Mouse (Mus musculus): ENCODE data around the gene Pex10.

Gene Pex10

DNA sequence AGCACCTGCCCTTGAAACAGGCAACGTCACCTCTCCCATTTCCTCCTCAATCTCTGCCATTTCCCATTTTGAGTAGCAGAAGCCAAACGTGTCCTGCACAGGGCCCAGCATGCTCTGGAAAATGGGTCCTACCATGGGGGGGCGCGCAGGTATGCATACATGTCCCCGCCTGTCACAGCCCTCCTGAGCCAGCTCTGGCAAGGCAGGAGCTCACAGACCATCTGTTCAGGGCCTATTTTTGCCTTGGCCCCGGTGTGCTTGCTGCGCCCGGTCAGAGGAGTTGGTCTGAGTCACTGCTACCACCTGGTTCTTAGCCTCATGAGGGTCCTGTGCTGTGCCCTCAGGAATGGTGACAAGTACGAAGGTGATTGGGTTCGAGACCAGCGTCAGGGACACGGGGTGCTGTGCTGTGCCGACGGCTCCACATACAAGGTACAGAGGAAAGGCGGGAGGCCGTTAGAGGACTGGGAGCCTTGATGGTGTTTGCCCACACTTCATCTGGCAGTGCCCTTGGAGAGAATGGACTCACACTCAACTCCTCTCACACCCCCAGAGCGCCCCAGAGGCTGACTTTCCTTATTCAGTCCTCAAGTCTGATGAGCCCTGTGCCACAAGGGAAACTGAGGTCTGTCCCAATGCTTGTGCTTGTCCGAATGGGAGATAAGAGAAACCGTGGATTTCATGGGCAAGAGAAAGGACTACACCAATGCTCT, 26.1 kb downstream of the Pex10 start:
- in situ Hi-C loops (cut with MboI), result loop anchor here (10.0 kb wide), 1 partner anchor 152 kb away; the partner anchor contains the start of gene Faap20

DNA sequence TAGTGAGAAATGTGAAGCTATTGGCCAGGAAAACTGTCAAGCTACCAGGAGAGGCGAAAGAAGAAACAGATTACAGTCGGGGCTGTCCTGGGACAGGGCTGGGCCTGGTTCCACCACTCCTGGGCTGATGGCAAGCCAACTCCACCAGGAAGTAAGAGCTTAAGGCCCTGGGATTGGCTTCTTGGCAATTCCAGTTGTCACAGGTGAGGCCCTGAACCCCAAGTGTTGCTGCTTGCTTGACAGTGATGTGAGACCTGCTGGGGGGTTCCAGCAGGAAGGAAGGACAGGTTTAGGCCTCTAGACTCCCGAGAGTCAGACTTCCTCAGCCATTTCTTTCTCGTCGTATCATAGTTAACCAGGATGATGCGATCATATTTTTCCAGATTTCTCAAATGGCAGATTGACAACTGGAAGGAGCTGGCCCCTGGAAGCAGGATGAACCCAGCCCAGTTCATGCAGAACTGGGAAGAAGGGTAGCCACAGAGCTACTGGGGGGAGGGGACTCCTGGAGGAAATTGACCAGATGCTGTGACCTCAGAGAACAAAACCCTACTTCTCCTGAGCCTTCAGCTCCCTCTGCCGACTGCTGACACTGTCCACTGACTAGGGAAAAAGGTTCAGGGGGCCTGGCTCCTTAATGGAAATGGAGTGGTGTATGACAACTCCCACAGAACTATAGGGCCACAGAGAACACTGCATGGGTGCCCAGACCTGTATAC, 26.8 kb downstream of the Pex10 start:
- in situ Hi-C loops (cut with MboI), result loop anchor here (10.0 kb wide), 1 partner anchor 151 kb away; the partner anchor contains the start of gene Faap20

DNA sequence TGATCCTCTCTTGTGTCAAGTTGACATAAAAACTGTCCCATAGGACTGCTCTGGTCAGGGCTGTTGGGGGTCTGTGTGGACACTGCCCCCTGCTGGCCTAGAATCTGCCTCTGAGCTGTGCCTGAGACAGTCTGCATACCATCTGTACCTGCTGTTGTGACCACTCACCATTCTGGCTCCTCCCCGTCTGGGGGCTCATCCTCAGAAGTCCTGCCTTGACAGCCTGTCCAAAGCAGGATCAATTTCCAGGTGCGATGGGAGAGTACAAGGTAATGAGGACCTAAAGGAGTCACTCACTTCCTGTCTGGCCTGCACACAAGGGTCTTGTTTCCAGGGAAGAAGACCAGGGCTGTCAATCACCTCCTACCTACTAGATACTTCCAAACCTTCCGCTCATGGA, 27.7 kb downstream of the Pex10 start:
- in situ Hi-C loops (cut with MboI), result loop anchor here (10.0 kb wide), 1 partner anchor 150 kb away; the partner anchor contains the start of gene Faap20

DNA sequence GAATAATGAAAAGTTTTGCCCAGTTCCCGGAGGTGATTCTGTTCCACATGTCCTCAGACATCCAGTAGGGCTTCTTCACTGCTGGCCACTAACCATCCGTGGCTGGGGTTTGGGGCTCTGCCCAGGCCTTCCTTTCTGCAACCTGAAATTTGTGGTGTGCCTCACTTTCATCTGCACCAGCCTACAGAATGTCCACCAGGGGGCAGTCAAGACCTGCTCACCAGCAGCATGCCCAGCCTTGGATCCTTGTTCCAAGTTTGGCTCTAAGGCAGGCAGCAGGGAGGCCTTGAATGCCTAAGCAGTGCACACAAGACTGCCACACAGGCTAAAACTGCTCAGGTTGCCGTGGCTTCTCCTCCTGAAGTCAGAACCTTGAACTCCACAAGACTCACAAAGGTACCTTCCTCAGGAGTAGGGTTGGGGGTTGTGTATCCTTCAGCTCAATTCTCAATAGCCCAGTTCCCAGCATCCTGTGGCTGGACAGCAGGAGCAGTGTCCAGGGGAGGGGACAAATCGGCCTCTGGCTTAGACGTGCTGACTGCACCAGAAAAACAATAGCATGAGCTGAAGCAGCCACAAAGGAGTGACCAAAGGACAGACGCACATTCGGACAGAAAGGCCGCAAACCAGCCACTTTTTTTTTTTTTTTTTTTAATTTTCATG, 28.6 kb downstream of the Pex10 start:
- in situ Hi-C loops (cut with MboI), result loop anchor here (10.0 kb wide), 1 partner anchor 149 kb away; the partner anchor contains the start of gene Faap20

DNA sequence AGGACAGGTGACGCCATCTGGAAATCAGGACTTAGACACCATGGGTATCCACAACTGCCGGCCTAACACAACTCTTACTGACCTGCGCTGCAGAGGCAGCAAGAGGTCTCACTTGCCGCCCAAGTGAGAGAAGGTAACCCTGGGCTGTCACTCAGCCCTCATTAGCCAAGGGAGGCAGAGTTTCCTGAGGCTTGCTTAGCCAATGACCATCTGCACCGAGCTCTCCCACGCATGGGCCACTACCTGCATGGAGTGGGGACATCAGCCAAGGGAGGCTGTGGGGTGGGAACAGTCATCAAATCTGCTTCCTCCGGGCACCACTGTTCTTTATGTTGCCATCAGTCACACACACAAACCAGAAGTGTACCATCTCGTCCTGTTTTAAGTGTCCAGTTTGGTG, 29.2 kb downstream of the Pex10 start:
- in situ Hi-C loops (cut with MboI), result loop anchor here (10.0 kb wide), 1 partner anchor 149 kb away; the partner anchor contains the start of gene Faap20

DNA sequence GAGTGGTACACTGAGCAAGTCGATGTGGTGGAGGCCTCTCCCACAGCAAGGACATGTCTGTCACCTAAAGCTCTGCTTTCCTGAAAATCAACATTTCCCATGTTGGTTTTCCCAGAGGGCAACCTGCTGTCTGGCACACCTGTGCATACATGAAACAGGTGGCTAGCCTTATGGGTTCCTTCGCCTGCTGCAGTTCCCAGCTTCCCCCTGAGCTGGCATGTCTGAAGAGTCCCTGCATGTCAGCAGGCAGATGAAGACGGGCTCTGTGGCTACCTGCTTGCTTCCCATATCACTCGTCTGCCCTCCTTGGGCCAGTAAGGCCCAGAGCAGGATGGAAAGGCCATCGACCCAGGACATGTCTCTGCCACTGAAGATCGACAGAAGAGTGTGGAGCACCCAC, 30.6 kb downstream of the Pex10 start:
- in situ Hi-C loops (cut with MboI), result loop anchor here (10.0 kb wide), 1 partner anchor 147 kb away; the partner anchor contains the start of gene Faap20

DNA sequence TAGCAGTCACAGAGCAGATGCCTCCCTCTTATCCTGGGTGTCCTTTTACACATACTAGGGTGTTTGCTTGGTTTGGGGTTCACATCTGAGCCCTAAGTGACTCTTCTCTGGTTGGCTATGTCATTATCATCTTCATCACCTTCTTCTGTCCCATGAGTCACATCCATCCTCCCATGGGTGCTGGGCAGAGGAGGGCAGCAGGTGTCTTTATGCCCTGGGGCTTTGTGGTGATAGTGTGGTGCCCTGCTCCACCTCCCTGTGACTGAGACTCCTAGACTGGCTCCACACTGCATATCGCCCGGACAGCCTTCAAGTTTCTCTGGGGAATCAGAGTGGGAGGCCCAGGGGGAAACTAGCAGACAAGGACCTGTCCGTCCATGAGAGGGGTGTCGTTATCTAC, 31.8 kb downstream of the Pex10 start:
- in situ Hi-C loops (cut with MboI), result loop anchor here (10.0 kb wide), 1 partner anchor 146 kb away; the partner anchor contains the start of gene Faap20

DNA sequence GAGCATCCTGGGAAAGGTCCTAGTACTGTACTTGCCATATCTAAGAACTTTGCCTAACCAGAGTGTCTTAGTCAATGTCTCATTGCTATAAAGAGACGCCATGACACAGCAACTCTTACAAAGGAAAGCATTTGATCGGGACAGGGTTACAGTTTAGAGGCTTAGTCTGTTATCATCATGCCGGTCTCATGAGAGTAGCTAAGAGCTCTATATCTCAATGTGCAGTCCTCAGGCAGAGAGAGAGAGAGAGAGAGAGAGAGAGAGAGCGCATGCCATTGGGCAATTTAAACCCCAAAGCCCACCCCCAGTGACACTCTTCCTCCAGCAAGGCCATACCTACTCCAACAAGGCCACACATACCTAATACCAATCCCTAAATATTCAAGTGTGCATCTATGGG, 41.1 kb downstream of the Pex10 start:
- in situ Hi-C loops (cut with MboI), result no loop called here

DNA sequence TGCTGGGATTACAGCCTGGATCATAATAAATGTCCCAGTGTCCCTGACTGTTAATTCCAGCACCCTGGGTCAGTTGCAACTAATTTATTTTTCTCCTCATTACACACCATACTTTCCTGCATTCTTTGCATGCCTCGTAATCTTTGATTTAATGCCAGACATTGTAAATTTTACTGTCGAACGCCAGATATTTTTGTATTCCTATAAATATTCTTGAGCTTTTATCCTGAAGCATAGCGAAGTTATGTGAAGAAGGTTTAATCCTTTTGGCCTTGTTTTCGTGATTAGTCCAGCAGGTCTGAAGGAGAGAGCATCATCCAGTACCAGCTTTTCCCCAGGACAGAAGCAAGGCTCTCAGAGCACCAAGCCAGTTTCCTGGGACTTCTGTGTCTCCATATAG, 42.7 kb downstream of the Pex10 start:
- in situ Hi-C loops (cut with MboI), result no loop called here

DNA sequence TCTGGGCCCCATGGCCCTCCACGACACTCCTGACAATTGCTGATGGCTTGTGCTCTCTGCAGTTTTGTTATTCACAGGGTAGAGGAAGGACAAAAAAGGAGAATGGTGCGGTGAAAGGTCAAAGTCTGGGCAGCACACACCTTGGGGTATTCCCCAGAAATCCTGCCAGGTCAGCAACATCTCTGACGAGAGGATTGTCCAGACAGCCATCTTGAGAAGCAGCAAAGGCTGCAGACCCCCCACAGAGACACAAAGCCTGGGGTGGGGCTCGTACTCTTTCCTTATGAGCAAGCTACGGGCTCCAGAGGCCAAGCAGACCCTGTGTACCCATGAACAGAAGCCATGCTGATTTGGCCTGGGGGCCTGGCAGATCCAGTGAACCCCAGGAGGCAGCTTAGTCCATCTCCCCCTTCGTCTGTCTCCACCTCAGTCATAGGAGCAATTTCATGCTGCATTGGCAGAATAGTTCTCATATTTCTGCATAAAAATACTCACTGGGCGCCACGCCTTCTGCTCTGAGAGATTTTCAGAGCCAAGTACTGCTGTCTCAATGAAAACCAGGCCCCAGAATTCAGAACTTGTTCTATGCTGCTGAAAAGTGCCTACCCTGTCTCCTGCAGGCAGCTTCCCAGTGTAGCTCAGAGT, 47.1 kb downstream of the Pex10 start:
- in situ Hi-C loops (cut with MboI), result no loop called here

DNA sequence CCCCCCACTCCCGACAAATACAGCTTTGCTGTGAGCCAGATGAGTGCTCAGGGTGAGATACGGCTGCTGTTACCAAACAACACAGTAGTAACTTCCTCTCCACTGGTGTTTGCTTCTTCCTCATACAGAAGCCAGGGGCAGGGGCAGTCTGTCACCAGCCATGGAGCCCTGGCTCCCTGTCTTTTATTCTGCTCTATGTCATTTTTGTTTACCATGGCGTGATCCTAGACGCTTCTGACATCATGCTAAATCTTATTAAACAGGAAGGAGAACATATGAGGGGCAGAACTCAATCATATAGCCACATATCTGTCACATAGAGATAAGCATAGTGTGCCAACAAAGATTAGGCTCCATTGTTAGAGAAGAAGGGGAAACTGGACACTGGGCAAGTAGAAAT, 49.8 kb downstream of the Pex10 start:
- in situ Hi-C loops (cut with MboI), result no loop called here

DNA sequence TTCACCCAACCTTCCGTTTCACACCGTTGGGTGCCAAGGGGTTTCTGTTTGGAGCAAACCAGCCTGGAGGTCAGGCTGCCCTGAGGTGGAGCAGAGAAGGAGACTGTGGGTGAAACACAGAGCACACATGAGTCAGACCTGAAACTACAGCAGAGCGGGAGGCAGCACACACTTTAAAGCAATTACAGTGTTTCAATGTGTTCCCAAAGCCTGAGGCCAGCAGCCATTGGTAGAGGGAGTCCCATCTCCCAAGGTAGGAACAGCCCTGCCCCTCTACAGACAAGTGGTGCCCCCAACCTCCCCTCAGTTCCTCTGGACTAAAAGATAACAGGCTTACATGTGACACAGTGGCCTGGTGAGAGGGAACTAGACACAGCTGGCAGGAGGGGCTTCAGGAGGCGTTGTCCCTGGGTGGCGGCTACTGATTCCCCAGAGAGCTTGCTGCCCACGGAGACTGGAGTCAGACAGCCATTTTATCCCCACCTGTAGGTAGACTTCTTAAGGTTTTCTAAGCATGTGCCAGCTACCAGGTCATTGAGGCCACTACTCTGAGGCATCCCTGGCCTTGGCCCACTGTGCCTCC, 50.7 kb downstream of the Pex10 start:
- in situ Hi-C loops (cut with MboI), result no loop called here

DNA sequence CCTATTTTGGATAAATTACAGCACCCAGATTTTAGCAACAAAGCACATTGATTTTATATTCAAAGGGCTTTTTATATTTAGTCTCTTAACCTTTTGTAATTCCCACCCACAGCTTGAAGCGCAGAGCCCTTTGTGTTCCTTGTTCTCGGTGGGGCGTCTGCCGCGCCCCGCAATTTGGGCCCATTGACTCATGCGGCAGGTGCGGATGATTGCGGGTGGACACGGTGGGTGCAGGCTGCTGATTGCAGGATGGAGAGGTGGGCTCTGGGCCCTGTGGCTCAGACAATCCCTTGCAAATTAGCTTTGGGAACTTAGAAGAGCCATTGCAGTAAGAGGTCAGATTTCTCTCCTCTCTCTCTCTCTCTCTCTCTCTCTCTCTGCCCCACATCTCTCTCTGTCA, 51.5 kb downstream of the Pex10 start:
- in situ Hi-C loops (cut with MboI), result no loop called here

DNA sequence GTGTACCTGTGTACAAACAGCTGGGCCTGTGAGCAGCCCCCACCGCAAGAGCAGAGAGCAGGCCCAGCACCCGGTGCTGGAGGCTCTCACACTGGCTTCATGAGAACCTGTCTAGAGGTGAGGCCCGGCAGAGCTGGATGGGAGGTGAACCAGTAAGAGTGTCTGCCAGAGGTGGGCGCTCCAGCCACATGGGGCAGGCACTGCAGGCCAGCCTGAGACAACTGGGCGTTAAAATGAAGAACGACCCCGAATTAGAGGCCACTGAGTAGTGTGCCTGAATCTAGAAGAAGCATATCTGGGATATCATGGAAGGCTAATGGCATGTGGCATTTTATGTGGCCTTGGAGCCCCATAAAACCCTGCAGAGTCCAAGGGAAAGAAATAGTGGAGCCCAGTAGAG, 53.2 kb downstream of the Pex10 start:
- in situ Hi-C loops (cut with MboI), result no loop called here

DNA sequence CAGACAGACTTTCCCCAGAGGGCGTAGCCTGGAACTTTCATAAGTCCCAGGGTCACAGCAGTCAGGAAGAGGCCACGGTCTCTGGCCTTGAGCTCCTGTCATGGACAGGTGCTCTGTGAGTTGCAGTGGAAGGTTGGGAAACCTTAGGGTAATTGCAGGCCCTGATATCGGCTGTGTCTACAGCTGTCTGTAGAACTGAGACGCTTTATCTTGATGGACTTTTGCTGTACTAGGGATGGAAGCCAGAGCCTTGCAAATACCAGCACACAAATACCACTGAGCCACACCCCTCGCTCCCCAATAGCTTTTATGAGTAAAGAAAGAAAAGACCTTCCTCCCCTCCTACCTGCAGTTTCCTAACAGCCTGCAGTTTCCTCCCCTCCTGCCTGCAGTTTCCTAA, 53.8 kb downstream of the Pex10 start:
- in situ Hi-C loops (cut with MboI), result no loop called here

DNA sequence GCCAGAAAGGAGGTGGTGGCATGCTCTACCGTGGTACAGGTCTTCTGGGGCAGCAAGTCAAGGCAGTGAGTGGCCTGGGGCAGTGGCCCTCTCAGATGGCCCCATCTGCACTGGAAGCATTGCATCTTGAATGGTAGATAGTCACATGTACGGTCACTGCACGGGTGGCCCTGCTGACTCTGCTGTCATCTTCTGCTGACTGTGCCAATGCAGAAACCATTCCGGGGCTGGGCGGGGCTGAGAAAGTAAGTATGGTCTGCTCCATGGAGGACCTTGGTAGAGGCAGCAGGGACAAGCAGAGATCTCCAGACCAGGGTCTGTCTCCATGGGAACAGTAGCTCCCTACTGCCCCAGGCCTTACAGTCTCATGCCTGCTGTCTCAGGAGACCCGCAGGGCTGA, 54.4 kb downstream of the Pex10 start:
- in situ Hi-C loops (cut with MboI), result no loop called here
